Mouse (Mus musculus): ENCODE results near the gene Mtmr6.
A peak's percentile ranks its signal among the peaks of the same experiment; 100 is the strongest.

Gene Mtmr6

GRCm38 (mm10) chr14:60264990-60265876 lies at the start of gene Mtmr6:
Mtmr6 (plus strand) TSS chr14:60265228.
- DNase-seq (ENCODE audit: low spot score in 2 of 2), result peak; percentile 93 to 96

- DNase-seq (ENCODE audit: low spot score in 2 of 2), result no peak
These were observed 48.9 kb upstream of the Mtmr6 start for GRCm38 (mm10) chr14:60216125-60216524.

GRCm38 (mm10) chr14:60217616-60218015 lies 47.4 kb upstream of the Mtmr6 start:
- no peak for DNase-seq (ENCODE audit: low spot score in 2 of 2)

DNA sequence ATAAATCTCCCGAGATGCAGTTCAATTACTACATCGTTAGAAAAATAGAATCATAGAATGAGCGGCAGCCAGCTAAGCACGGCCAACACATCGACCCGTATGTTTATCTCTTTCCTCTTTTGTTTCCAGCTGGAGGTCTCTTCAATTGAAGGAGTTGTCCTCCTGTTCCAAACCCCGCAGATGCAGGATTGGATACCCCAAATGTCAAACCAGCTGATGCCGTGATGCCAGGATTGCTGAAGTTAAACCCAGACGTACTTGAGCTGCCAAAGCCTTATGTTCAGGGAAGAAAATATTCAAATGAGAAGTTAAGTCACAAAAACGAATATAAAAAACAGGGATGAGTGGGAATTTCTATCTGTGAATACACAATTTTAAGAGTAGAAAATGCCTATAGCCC lies 45.1 kb upstream of the Mtmr6 start:
- DNase-seq (ENCODE audit: low spot score in 2 of 2), result no peak

GRCm38 (mm10) chr14:60238551-60238950 lies 26.5 kb upstream of the Mtmr6 start:
- DNase-seq (ENCODE audit: low spot score in 2 of 2), result no peak

- DNase-seq (ENCODE audit: low spot score in 2 of 2), result no peak
These were observed 14.7 kb upstream of the Mtmr6 start for GRCm38 (mm10) chr14:60250366-60250765.

GRCm38 (mm10) chr14:60250879-60251278 lies 14.1 kb upstream of the Mtmr6 start:
- DNase-seq (ENCODE audit: low spot score in 2 of 2), result no peak

- peak; percentile 97 to 98 for DNase-seq (ENCODE audit: low spot score in 2 of 2)
These were observed 13.6 kb upstream of the Mtmr6 start, which contains the start of the genes Nupl1 and Gm49336 for GRCm38 (mm10) chr14:60251281-60252003. Nupl1 (minus strand) TSS chr14:60251431. Gm49336 (minus strand) TSS chr14:60251507.

- peak in 1 of 2 experiments; percentile 52 for DNase-seq (ENCODE audit: low spot score in 2 of 2)
These were observed 12.7 kb upstream of the Mtmr6 start for GRCm38 (mm10) chr14:60252004-60253000.

GRCm38 (mm10) chr14:60253466-60253865 lies 11.6 kb upstream of the Mtmr6 start:
- peak in 1 of 2 experiments; percentile 45 for DNase-seq (ENCODE audit: low spot score in 2 of 2)

- no peak for DNase-seq (ENCODE audit: low spot score in 2 of 2)
These were observed 10.3 kb upstream of the Mtmr6 start for GRCm38 (mm10) chr14:60254774-60255173.

DNA sequence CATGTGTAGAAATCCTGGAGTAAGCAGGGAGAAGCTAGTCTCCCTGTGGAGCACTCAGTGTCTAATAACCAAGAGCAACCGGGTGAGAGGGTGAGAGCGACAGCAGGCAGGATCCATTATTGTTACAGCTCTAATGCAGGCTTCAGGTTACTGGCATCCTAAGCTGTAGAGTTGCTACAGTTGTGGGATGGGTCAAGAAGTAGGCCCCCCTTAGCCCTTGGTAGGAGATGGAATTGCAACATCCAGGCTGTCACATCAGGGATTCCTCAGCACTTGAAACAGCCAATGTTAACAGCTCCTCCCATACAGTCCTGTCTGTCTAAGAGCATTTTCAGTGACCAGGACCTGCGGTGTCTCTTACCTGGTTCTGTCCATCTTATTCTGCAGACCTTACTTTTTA lies 8.7 kb upstream of the Mtmr6 start:
- peak in 1 of 2 experiments; percentile 31 for DNase-seq (ENCODE audit: low spot score in 2 of 2)

GRCm38 (mm10) chr14:60257101-60257500 lies 7.9 kb upstream of the Mtmr6 start:
- peak in 1 of 2 experiments; percentile 37 for DNase-seq (ENCODE audit: low spot score in 2 of 2)

DNA sequence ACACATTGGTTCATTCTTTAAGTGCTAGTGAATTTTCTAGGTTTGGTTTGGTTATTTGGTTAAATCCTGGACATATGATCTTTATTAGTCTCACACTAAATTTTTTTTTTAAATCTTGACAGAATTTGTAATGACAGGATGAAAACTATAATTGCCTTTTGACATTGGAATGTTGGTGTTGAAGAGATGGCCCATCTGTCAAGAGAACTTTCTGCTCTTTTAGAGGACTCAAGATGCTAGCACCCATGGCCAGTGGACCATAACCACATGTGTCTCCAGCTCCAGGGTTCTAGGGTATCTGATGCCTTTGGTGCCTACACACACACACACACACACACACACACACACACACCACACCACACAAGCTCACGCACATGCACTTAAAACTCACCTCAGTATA lies 7.2 kb upstream of the Mtmr6 start:
- peak in 1 of 2 experiments; percentile 23 for DNase-seq (ENCODE audit: low spot score in 2 of 2)

- no peak for DNase-seq (ENCODE audit: low spot score in 2 of 2)
These were observed 2.7 kb upstream of the Mtmr6 start for GRCm38 (mm10) chr14:60262316-60262715.

DNA sequence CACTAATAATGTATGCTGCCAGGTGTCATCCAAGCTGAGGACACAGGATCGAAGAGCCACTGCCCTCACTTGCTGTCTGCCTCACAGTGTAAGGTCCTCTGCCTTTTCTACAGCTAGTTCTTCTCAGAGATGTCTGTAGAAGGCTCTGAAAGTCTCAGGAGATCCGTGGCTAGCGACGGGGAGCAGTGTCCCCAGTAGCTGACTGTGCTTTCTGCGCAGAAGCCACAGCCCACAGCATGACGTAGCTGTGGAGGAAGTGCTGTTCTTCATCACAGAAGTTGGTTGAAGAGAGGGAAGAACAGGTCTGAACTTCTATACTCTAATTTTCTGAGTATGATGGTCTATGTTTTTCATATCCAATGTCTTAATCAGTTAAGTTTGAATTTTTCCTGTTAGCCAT lies 4.3 kb downstream of the Mtmr6 start:
- peak in 1 of 2 experiments; percentile 27 for DNase-seq (ENCODE audit: low spot score in 2 of 2)

GRCm38 (mm10) chr14:60273346-60273745 lies 8.3 kb downstream of the Mtmr6 start:
- no peak for DNase-seq (ENCODE audit: low spot score in 2 of 2)

DNA sequence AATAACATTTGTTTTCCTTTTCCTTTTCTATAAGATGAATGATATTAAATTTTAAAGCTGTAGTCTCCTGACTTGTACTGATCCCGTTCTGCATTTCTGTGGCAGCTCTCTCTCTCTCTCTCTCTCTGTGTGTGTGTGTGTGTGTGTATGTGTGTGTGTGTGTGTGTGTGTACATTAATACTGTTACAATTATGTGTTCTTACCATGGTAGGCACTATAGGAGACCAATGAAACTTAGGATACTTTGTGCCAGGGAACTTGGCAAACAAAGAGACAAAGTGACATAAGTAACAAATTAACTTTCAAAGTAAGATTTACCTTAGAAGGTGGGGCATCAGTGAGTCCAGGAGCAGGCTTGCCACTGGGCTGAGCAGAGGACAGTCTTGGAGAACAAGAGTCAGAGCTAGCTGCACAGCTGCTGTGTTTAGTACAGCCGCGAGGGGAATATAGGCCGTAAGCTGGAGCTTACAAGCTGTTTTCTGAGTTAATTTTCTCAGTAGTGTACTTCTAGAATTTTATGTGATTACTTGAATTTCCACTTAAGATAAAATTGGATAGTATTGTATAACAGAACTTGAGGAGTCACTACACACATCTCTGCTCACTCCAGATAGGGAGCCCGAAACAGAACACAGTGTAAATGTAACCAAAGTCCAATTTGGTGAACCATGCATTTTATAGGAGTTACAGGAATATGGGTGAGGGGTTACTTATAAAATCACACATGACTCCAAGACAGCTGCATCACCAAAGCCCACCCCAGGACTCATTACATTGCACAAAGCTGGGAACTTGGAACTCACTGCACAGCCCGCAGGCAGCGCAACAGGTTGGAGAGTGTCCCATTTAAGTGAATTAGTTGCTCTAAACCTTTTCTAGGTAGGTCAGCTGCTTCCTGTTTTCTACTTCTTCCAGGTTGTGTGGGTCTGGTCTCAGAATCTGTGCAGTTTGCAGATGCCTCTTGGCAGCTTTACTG lies 10.6 kb downstream of the Mtmr6 start:
- DNase-seq (ENCODE audit: low spot score in 2 of 2), result no peak

- DNase-seq (ENCODE audit: low spot score in 2 of 2), result no peak
These were observed 21.3 kb downstream of the Mtmr6 start for GRCm38 (mm10) chr14:60286194-60286863.

DNA sequence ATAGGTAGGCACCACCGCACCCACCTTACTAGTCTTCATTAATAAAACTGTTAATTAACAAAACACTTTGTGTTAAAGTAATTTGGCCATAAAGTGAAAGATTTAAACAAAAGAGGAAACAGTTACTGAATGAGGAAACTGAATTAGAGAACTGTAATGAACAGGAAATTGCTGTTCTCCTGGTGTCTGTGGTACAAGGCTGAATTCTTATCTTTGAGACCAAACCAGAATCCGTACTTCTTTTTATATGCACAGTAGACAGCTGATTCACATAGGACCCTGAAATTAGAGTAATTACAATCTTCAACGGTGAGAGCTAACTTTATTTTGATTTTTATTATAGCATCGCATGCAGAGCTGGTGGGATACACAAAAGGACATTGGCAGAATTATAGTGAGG lies 25.3 kb downstream of the Mtmr6 start:
- no peak for DNase-seq (ENCODE audit: low spot score in 2 of 2)
